Mouse (Mus musculus) spleen, adult 18-20 months (tissue): Measurements from ENCODE around the gene Rcn3.

ENCODE experiments used
- DNase-seq, 2 experiments: peaks; one replicate each; pipeline ENCODE4 v3.0.0; 2022; ENCODE audit warnings: mixed read lengths in 2 of 2

Rcn3 gene

DNA sequence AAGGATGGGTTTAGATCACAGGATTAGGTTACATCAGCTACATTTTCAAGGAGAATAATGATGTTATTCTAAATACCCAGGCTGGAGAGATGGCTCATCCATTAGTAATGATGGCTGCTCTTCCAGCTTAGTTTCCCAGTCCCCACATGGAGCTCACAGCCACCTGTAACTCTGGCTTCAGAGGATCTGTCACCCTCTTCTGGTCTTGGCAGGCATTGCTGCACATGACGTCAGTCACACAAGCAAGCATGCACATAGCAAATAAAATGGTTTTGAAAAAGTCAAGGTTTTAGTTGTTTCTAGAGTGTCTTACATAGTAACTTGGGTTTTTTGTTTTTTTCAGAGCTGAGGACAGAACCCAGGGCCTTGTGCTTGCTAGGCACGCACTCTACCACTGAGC lies 19.8 kb downstream of the Rcn3 start:
- DNase-seq = no peak

DNA sequence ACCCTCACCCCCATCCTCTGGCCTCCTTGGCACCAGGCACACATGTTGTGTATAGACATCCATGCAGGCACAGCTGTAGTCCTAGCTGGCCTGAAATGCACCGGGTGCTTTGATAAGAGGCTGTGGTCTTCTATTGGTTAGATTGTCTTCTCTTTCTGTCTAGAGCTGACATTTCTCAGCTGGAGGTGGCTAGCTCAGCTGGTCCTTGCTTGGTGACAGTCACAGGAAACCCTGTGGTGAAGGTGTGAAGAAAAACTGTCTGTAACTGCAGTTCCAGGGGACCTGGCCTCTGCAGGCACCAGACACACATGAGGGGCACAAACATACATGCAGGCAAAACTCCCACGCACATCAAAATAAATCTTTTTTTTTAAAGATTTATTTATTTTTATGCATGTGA lies 22.4 kb downstream of the Rcn3 start:
- no peak for DNase-seq

DNA sequence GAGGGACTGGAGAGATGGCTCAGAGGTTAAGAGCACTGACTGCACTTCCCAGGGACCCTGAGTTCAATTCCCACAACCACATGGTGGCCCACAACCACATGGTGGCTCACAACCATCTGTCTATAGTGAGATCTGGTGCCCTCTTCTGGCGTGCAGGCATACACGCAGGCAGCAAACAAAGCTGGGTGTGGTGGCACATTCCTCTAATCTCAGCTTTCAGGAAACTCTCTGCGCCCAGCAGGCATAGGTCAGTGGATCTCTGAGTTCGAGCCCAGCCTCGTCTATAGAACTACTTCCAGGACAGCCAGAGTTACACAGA lies 24.1 kb downstream of the Rcn3 start:
- peak in 1 of 2 experiments; percentile 49 for DNase-seq

DNA sequence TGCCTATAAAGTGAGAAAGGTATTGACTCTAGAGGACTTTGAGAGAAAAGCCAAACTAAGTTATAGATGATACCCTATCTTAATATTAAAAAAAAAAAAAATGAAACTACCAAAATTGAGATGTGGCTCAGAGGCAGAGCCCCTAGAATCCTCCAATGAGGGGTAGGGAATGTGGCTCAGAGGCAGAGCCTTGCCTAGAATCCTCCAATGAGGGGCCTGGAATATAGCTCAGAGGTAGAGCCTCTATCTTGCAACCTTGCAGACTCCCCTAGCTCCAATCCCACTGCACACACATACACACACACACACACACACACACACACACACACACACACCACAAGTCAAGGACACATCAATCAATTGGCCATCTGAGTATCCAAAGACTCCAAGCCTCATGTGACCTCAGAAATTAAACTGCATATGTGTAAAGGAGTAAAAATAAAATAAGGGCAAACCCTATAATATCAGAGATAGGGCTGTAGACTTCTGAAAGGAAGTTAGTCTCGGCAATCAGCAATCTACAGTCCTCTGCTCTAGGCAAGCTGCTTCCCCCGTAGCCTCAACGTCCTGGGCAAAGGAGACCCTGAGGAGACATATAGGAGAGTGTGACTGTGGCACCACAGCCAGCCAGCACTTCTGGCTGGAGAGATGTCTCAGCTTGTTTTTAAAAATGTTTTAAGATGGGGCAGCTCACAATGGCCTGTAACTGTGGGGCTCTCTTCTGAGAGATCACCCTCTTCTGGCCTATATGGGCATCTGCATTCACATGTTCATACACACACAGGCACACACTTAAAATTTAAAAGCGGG lies 24.6 kb downstream of the Rcn3 start:
- DNase-seq = no peak

DNA sequence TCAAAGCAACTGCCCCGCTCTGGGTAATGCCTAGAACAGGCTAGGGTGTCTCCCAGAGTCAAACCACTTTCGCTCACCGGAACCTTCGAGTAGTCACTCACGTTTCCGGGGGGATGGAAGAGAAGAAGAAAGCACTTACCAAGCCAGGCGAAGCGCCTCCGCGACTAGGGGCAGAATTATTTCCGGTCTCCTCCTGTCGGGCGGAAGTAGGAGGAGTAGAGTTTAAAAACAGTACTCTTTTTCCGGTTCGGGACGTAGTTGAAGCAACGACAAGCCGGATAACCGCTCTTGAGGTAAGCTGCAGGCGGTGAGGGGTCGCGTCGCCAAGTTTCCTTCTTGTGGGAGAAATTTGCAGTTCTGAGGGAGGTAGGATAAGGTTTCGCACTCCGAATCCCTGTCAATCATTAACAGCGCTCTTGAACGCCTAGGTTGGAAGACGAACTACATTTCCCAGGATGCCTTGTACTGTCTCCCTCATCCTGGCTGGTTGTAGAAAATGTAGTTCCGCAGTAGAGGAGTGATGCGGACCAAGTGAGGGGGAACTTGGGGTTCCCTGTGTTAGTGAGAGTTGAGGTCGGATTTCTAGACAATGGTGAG lies 29.7 kb downstream of the Rcn3 start, which contains the start of the genes Nosip and Prrg2:
TSS of gene Nosip (plus strand) at position 191 of the 597 bp plus-strand sequence.
TSS of gene Prrg2 (minus strand) at position 439 of the 597 bp plus-strand sequence.
- DNase-seq = peak; percentile 85 to 91

- DNase-seq = no peak
These were observed 30.4 kb downstream of the Rcn3 start for GRCm38 (mm10) chr7:45061532-45062075.

DNA sequence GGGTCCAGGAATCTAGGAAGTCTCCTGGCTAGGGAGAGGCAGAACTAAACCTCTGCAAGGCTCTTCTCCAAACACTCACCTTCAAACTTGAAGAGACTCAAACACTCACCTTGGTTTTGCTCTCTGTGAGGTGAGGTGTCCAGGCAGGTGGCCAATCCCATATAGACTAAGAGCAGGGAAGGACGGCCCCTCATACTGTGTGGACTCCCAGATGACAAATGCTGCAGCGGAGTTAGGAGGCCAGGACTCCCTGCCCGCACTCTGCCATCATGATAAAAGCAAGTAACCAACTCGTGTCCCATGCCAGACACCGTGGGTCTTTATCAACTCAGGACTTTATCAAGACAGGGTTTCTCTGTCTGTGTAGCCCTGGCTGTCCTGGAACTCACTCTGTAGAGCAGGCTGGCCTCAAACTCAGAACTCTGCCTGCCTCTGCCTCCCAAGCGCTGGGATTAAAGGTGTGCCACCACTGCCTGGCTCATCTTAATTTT lies 31.3 kb downstream of the Rcn3 start:
- no peak for DNase-seq

DNA sequence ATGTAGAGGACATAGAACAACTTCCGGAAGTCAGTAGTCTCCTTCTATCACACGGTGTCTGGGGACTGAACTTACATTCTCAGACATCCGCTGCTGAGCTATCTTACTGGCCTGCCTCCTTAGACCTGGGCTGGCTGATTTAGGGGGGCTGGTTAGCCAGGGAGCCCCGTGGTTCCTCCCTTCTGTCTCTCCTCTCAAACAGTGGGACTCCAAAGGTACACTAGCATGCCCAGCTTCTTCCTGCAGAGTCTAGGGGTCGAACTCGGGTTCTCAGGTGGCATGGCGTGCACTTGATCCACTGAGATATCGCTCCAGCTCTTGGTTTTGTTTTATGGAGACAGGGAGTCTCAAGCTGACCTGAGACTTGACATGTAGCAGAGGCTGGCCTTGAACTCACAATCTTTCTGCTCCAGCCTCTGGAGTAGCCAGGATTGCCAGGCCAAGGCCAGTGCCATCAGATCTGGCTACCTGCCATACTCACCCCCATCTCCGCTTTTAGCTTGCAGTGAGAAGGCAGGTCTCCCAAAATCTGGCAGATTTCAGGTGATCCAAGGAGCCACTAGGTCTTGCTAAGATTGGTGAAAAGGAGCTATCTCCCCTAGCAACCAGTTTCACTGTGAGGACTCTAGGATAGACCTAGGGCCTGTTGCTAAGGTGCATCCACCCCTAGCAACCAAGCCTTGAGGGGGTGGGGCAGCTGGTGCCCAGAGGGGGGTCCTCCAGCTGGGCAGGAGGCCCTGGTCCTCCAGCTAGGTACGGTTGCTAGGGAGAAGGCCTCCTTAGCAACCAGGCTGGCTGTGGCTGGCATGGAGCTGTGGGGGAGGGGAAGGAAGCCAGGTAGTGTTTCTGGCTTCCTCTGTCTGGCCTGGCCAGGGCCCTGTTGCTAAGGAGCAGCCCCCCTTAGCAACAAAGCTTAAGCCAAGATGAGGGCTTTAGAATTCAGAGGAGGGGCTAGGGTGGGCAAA lies 33.1 kb downstream of the Rcn3 start:
- no peak for DNase-seq

GRCm38 (mm10) chr7:45056972-45057348 lies 35.1 kb downstream of the Rcn3 start:
- no peak for DNase-seq

GRCm38 (mm10) chr7:45056329-45056971 lies 35.6 kb downstream of the Rcn3 start:
- DNase-seq = no peak

DNA sequence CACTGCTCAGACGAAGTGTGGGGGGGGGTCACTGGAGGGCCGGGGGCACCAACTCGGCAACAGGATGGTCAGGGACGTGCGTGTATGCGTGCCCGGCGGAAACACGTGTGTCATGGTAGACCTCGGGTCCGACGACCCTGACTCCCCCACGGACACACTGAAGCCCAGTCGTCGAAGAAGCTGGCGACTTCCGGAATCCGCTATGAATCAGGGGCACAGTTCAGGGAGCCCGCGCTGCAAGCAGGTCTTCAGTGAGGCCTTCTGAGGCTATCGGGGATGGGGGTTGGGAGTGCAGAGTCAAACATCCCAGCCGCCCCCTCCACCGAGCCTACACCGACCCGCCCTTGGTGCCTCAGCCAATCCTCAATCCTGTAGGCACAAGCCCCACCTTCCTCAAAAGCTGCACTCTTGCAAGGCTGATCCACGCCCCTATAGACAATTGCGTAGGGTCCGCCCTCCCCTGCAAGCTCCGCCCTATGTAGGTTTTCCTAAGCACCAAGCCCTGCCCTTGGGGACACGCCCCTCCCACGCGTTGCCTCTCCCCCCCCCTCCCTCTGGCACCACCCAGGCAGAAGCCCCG lies 38.0 kb downstream of the Rcn3 start:
- DNase-seq = peak; percentile 91 to 94

- DNase-seq = peak; percentile 78 to 82
These were observed 38.7 kb downstream of the Rcn3 start for GRCm38 (mm10) chr7:45053117-45053930.

DNA sequence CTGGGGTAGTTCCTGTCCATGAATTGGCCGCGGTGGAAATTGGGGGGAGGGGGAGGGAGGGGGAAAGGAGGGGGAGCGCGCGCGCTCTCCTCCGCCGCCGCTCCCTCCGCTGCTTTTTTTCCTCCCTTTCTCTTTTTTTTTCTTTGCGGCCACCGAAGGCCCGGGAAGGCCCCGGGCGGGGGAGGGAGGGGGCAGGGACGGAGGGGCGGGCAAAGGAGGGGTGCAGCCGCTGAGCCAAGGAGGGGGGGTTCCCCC lies 39.2 kb downstream of the Rcn3 start, which contains the start of gene Prr12:
TSS of gene Prr12 (minus strand) at position 20 of the 255 bp plus-strand sequence.
- no peak for DNase-seq

DNA sequence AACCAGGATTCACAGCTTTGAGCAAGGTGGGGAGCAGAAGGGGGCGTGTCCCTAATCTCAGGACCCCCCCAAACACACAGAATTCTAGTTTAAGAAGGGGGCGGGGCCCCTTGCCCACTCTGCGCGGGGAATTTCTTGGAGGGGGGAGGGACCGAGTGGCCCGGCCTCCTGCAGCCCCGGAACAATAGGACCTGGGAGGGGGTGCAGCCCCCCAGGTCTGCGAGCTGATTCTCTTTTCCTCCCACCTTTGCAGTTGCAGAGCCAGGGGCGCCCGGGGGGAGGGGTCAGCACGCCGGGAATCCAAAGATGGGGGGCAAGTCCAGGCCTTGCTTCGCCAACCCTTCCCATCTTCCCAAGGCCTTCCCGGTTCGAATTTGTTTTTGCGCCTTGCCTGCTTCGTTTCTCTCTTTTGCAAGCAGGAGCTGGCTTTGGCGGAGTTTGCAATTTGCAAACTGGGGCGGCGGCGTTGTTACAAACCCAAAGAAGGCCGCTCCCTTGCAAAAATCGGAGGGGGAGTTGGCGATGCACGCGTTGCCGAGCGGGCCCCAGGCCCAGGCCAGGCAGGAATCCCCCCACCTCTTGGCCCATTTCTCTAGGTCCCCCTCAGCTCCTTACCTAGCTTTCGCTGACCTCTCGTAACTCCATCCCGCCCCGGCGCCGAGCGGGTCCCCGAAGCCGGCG lies 39.7 kb downstream of the Rcn3 start:
- DNase-seq = peak; percentile 42 to 46

DNA sequence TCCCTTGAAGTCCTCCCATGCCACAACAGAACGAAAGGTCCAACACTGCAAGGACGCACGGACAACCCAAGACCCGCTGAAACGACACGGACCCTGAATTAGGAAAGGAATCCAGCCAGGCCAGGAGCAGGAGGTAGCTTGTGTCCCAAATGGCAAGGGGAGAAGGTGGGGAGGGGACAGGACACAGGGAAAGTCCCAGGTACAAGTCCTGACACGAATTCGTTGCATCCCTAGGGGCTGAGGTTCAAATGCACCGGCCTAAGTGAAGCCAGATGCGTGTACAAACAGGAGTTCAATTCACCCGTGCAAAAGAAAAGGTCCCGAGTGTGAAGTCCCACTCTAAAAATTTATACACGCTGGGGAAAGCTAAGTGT lies 40.4 kb downstream of the Rcn3 start:
- DNase-seq = no peak

- peak in 1 of 2 experiments; percentile 22 for DNase-seq
These were observed 40.9 kb downstream of the Rcn3 start for GRCm38 (mm10) chr7:45050945-45051600.

GRCm38 (mm10) chr7:45048923-45049657 lies 42.9 kb downstream of the Rcn3 start:
- DNase-seq = no peak

- no peak for DNase-seq
These were observed 43.8 kb downstream of the Rcn3 start for GRCm38 (mm10) chr7:45048001-45048890.
